Mouse (Mus musculus) heart, postnatal 25 days (tissue): Measurements from ENCODE around the gene Cdyl. TPM values are rescaled to one million over a fixed set of nuclear protein-coding genes. Genes with fewer than 3 reads are reported as not detected.

ENCODE experiments used
- DNase-seq: peaks from one replicate; pipeline ENCODE4 v3.0.0; 2022; ENCODE audit warnings: low spot score
- intact Hi-C: fragments of 180-260 bp; cut with DNase I; formaldehyde crosslinking; loops from one replicate; pipeline ENCODE4 v1.15.1; 2025
- total RNA-seq, 2 experiments: library from RNA; stranded (reverse); gene quantifications; 2 replicates each; pipeline ENCODE4 v1.2.3; 2021

Cdyl gene
- total RNA-seq: 10 to 100 TPM; 10.7 to 10.8 TPM

DNA sequence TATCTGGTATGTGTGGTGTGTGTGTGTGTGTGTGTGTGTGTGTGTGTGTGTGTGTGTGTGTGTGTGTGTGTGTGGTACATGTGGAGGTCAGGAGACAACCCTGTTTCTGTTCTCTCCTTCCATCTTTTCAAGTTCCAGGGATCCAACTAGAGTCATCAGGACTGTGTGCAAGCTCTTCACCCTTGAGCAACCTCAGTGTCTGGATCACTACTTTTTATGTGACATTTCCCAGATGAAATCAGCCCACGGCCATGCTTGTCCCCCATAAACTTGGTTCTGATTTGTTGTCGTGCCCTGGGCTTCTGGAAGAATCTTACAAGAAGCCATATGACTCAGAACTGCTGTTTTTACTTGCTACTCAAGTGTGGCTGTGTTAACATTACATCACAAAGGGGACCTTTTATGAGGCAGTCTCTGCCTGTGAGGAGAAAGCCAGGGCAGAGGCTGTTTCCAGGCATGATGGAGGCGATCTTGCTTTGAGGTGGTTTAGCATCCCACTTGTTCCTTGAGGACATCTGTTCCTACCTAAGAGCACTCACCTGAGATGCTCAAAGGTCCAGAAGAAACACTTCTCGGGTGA is at the start of gene Cdyl:
TSS of gene Cdyl (plus strand) at position 428 of the 580 bp plus-strand sequence.
- intact Hi-C loops: no loop called here
- no peak for DNase-seq

DNA sequence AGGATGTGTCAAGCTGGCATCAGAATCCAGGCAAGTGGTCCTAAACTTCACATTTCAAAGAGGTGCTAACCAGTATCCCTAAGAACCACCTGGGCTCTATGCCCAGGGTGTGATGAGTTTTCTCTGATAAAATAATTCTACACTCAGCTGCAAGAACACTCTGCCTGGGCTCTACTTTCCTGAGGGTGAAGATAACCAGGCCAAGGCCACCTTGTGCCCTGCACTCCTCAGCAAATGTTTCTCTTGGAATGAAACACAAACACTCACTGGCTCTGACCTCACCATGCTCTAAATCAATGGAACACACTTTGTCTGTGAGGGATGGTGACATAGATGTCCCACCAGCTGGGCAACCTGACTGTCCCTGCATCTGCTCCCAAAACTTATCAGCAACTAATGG is 48.9 kb upstream of the Cdyl start:
- intact Hi-C loops: no loop called here
- no peak for DNase-seq

DNA sequence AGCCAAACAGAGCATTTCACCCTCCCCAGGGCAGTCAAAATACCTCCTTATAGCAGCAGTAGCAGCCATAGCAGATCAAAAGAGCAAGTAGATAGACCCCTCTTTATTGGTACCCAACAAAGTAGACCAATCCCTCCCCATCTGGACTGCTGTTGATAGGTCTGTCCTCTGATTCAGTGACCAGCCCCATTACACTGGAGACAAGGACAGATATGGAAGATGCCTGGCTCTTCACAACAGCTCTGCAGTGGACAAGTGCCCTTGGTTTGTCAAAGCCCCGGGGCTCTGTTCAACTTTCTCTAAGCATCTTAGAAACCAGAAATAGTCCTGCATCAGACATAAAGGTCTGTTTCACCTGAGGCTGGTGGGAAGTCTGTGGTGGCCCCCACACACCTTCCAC is 47.1 kb upstream of the Cdyl start:
- intact Hi-C loops: no loop called here
- DNase-seq: no peak

DNA sequence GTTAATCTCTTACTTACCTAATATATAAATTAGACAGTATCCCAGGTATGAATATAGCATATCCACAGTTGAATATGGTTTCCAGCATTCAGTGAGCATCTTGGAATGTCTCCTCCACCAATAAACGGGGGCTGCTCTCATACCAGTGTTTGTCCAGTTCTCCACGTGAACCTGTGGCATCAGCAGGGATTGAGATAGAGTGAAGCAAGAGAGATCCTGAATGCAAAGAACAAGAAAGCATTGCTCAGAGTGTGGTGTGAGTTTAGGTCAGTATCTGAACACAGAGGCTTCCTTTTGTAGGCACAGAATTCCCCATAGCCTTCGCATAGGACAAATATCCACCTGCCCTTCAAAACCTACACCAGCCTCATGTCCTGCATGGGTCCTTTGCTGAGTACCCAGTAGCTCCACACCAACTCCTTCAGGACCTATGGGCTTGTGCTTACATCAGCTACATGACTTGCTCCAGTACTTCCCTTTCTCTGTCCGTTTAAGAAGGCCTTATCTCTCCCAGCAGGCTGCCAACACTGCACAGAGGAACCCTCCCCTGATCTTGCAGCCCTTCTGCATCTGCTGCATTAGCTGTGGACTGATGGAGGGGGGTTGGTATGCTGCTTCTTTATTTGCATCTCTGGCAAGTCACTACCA is 44.7 kb upstream of the Cdyl start:
- intact Hi-C loops: no loop called here
- DNase-seq: no peak

DNA sequence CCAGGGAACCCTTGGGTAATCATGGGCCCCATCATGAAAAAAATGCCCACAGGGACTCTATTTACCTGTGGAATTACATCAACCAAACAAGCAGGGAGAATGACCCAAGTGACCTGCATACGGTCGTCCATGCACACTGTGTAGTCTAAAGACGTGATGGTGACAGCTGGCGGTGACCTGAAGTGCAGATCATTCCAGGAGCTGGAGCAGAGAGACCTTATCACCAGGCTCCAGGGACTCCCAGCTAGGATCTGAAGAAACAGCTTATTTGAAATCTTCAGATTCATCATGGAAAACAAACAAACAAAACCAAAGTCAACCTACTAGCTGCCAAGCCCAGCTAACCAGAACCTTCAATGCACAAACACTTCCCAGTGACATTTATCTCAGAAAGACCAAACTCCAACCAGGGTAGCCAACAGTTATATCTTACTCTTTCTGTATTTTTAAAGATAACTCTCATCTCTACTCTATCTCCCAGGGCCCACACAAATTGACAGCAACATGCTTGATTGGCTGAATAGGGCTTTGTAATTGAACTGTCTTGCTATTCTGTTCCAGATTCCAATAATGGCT is 43.0 kb upstream of the Cdyl start:
- no peak for DNase-seq
- intact Hi-C loops: no loop called here

DNA sequence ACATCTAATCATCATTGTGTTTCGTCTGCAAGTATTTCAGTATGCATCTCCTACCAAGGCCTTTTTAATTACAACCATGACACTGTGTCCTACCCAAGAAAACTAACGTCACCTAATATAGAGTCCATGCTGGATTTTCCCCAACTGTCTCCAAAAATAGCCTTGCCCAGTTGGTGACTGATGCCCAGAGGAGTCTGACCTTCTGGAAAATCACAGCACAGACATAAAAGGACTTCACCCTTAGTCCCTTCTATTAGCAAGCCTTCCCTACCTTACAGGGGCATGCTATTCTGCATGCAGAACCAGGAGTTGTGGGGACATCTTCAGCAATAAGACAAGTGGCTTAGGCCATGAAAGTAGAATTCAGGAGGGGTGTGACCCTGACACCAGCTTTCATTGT is 40.3 kb upstream of the Cdyl start:
- no peak for DNase-seq
- intact Hi-C loops: no loop called here

DNA sequence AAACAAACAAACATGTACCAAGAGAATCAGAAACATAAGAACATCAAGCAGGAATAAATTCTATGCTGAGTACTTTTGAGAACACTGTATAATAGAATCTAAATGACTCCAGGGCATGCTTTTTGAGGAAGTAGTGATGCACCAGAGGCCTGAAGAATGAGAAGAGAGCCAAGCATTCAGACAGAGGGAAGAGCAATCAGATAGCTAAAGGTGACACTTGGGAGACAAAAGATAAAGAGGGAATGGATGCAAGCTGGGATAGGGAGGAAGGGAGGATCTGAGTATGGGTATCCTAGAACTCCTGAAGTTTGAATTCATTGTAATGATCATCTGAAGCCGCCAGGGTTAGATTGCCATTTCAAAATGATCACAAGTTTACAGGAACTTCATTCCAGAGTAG is 38.9 kb upstream of the Cdyl start:
- DNase-seq: no peak
- intact Hi-C loops: no loop called here

DNA sequence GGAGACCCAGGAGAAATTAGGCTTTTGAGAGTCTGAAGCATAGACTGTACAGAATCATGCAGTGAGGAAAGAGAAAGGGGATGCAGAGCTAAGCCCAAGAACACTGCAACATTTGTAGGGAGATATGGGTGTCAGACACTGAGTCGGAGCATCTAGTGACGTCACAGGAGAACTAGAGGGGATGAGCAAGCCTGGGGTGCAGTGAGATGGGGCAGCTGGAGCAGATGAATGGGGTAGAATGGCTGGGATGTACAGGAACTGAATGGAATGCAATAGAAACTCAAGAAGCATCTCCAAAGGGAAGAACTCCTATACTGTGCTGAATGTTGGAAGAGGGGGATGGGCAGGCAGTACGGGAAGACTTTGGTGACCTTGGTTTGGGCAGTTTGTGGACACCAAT is 34.8 kb upstream of the Cdyl start:
- intact Hi-C loops: no loop called here
- no peak for DNase-seq

DNA sequence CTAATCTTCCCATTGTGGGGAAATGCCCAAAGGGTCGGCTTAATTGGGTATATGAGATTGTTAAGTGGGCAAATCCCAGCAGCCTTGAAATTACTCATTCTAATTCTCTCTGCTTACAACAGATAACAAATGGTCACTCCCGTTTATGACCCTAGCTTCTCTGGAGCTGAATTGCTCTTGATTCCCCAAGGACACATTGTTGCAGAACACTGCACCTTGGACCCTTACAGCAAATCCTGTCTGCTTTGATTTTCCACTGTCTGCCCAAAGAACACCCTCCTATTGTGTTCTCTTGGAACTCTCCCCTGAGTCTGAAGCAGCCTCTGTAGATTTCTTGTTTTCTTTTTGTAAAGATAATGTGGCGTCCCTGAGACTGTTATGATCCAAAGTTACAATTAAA is 34.1 kb upstream of the Cdyl start:
- DNase-seq: no peak
- intact Hi-C loops: no loop called here

DNA sequence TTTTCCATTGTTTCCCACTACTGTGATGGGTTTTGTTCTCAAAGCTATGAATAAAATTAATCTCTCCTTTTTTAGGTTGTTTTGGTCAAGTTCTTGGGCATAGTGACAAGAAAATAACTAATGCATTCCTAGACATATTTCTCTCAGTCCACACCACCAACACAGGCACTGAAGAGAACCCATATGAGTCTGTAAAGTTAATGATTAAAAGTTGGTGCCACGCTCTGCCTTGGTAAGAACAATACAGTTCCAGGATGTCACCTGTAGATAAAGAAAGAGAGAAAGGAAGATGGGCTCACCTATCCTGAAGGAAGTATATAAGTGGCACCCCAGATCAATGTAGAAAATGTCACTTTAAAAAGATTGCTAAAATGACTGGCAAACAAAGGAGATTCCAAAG is 32.3 kb upstream of the Cdyl start:
- intact Hi-C loops: no loop called here
- DNase-seq: no peak

DNA sequence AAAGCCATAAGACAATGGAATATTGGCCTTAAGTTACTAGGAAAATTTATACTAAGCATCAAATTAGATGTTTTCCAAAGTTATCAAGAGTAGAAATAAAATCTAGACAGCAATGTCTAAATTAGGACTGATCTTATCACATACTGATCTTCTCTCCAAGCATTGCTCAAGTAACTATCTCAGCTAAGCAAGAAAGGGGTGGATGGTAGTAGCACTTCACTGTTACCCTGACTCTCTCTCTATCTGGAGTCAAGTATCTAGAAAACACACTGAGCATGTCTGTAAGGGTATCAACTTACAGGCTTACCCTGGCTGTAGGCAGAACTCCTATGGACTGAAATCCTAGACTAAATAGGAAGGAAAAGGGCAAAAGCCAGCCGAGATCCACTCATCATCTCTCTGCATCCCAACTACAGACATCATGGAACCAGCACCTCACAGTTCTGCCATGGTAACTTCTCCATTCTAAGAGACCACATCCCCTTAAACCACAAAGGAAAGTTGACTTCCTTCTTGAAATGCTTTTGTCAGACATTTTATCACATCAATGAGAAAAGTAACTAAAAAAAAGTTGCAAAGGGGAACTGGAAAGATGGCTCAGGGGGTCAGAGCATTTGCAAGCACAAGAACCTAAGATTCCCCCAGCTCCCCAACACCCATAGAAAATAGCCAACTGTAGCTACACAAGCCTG is 12.4 kb upstream of the Cdyl start:
- intact Hi-C loops: no loop called here
- DNase-seq: no peak

DNA sequence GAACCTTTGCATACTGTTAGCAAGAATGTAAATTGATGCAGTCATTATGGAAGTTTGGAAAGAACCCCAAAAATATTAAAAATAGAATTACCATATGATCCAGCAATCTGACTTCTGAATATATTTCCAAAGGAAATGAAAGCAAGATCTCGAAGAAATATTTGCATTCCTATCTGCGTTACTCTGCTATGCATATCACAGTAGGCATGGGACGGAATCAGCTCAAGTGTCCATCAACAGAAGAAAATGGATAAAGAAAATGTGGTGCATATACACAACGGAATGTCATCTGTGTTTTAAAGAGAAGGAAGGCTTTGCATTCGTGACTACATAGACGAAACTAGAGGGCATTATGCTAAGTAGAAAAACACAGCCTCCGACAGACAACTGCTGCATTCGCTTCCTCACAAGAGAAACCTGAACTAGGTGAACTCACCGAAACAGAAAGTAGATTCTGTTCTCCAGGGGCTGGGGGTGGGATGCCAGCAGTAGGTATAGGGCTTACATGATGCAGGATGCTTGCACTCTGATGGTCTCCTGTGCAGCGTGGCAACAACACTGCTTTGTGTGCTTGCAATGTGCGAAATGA is 9.3 kb upstream of the Cdyl start:
- DNase-seq: no peak

DNA sequence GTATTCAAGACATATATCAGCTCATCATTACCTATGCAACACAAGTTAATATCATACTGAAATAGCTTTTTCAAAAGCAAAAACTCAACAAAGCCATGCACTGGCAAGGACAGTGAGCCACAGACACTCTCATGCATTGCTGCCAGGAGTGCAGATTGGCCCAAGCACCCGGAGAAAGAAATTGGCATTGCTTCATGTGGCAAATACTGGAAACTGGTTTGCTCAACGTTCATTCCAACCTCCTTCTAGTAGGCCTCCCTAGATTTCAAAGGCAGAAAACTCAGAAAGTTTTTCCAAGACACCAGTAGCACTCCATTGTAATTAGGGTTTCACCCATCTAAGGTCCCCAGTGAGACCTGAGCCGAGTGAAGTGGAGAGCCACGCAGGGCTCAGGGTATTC is 6.8 kb upstream of the Cdyl start:
- no peak for DNase-seq
- intact Hi-C loops: no loop called here

More for the DNA sequence above, 9.3 kb upstream of the Cdyl start:
- intact Hi-C loops: no loop called here

DNA sequence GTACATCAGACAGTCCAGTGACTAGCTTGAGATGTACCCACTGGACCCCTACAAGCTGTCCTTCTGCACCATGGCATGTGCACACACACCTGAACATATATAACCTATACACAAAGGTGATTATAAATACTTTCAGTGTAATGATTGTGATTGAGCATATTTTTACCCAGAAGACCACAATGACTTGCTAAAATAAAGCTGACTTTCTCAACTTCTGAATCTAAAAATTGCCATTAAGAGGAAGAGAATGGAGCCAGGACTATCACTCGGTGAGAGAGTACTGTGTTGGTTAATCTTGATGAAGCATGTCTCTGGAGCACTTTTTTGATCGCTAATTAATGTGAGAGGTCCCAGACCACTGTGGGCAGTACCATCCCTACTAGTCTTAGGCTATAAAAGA is 2.8 kb upstream of the Cdyl start:
- DNase-seq: no peak

DNA sequence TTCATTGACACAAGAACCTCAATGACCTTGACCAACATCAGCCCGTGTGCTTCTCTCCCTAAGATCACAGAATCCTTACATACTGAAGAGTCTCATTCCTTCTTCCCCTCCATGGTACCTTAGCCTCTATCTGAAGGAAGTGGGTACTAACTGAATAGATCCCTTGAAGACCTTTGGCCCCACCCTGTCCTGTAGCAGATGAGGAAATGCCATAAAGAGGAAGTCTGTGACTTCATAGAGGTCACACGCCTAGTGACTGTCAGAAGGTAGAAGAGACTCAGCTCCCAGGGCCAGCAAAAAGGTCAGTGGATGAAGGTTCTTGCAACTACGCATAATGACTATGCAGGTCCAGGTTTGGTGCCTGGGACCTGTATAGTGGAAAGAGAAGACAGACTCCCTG is 5.8 kb downstream of the Cdyl start:
- intact Hi-C loops: no loop called here
- DNase-seq: no peak

More for the DNA sequence above, 2.8 kb upstream of the Cdyl start:
- intact Hi-C loops: no loop called here

DNA sequence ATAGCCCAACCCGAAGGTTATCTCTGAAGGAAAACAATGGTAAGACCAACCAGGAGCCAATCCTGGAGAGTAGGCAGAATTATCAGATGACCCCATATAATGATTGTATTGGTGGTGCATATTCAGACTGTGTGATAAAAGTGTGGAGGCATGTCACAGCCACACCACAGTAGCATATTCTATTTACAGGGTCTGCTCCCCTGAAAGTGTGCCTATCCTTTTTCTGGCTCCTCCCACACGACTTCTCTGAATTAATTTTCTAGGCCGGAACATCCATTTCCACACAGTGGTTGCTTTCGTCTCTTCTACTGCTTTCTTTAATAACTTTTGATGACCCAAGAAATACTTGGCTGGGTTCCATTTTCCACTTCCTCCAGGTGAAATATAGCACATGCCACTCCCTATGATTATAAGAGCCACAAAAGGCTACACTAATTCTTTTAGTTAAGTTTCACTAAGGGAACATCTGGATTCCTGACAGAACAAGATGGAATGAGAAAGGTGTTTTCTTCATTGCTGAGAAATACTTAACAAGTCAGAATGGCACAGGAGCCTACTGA is 10.4 kb downstream of the Cdyl start:
- intact Hi-C loops: no loop called here
- no peak for DNase-seq

DNA sequence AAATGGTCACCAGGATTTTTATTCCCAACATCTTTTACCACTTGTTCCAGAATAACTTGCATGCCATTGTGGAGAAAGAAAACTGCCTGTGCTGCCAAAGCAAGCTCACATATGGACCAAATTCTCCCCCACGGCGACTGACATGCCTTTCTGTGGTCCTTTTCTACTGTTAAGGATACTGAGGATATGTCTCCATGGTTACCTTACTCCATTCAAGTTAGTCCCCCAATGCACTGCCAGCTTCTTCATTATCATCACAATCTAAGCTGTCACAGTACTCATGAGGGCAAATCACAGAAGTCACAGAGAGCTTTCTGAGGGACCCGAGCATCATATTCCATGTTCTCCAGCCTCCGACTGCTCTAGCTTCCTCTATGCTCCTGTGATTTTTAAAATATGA is 11.2 kb downstream of the Cdyl start:
- no peak for DNase-seq
- intact Hi-C loops: no loop called here

DNA sequence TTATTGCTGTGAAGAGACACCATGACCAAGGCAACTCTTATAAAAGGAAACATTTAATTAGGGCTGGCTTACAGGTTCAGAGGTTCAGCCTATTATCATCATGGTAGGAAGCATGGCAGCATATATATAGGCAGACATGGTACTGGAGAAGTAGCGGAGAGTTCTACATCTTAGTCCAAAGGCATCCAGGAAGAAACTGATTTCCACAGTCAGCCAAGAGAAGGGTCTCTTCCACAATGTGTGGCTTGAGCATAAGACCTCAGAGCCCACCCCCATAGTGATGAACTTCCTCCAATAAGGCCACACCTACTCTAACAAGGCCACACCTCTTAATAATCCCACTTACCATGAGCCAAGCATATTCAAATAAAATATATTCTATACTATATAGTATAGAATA is 17.3 kb downstream of the Cdyl start:
- intact Hi-C loops: no loop called here
- DNase-seq: no peak

DNA sequence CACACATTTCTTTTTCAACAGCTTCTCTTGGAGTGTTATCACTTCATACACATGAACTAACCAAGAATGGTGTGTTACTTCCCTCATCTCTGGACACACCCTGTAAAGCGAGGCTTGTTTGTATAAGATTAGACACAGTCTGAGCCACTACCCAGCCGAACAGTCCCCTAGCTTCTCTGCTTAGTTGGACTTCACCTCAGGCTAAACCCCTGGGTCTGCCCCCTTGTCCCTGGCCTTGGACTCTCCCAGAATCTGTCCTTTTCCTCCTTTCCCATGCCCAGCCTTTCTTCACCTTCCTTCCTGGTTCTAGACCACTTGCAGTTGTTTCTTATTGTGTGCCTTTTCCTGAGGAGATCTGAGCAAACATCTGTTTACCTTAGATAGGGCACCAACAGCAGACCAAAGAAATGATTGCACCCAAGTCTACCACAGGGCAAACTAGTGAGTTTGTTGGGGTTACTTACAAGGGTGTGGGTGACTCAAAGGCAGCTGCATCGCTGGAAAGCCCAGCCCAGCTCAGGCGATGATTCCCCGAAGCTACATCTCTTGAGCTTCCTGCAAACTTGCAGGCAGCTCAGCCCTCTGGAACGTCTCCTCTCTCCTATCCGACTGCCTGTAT is 17.9 kb downstream of the Cdyl start:
- intact Hi-C loops: no loop called here
- no peak for DNase-seq

DNA sequence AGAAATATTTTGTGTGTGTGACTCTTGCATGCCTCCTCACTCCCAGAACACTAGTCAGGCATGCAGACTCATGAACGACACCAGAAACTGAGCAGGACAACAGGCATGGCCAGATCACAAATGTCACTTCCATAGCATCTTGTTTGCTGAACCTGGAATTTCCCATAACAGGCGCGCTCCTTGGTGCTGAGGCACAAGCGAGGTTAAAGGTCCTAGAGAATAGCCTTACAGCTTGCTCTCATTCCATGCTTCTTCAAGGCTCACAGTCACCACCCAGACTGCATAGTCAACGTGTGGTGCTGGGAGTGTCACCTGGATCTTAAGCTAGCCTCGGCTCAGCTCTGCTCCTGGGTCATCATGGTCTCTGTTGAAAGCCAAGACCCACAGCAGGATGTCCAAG is 19.1 kb downstream of the Cdyl start:
- intact Hi-C loops: no loop called here

More for the DNA sequence above, 19.1 kb downstream of the Cdyl start:
- DNase-seq: no peak
